ENCODE assay signal across 10 mouse cellular contexts in genomic region chr5:111725195-111725920, GRCm38 (mm10). TPM values are rescaled to one million over a fixed set of nuclear protein-coding genes. Genes with fewer than 3 reads are reported as not detected.
DNase-seq lines count a peak whose midpoint lies in the region; ATAC-seq lines count a peak whose summit lies in the region.
"Had no signal": no experiment of that assay in that cellular context is flagged by ENCODE, and none has a peak within 500 bp of the region (broad histone marks: within the 10 kb centered on the region; RNA-seq: fewer than 3 reads in every experiment).

No protein-coding gene starts in this region.

- DNase-seq in cerebellum, postnatal 36 days, result peak; percentile 5 to 6
- DNase-seq in embryonic facial prominence, embryonic 10.5 days (ENCODE audit: low spot score), result no peak
- peak; percentile 52 for DNase-seq in heart, postnatal 4 days
- DNase-seq in lung, postnatal 14 days, result no peak
- no peak for DNase-seq in thymus, adult 18-20 months

- H3K36me3 ChIP-seq in embryonic facial prominence, embryonic 10.5 days (replicated peaks), result no peaks in the 10 kb centered on the region
- no peaks in the 10 kb centered on the region for H3K36me3 ChIP-seq in limb, embryonic 15.5 days
- no peaks in the 10 kb centered on the region for H3K36me3 ChIP-seq in intestine, embryonic 16.5 days (ENCODE audit: control insufficient read depth, insufficient read depth, low read length)
- H3K36me3 ChIP-seq: liver, embryonic 15.5 days had no signal

- peak overlapping the region; percentile 17 for H3K4me2 ChIP-seq in limb, embryonic 15.5 days
- no peak overlapping the region for H3K4me2 ChIP-seq in intestine, embryonic 16.5 days (ENCODE audit: low read depth, low read length)
- H3K4me2 ChIP-seq: liver, embryonic 15.5 days had no signal

- peaks cover 22% of the 10 kb centered on the region for H3K4me1 ChIP-seq in embryonic facial prominence, embryonic 10.5 days
- peaks cover 26% of the 10 kb centered on the region for H3K4me1 ChIP-seq in limb, embryonic 15.5 days
- 0 out of 2 replicates have a peak, but pooled peaks cover 6% of the 10 kb centered on the region for H3K4me1 ChIP-seq in intestine, embryonic 16.5 days (ENCODE audit: control insufficient read depth, insufficient read depth, low read length)
- H3K4me1 ChIP-seq: liver, embryonic 15.5 days had no signal

- 0 out of 2 replicates have a peak overlapping the region, but pooled peaks have one; percentile 8 for H3K27ac ChIP-seq in embryonic facial prominence, embryonic 10.5 days (replicated peaks)
- peak overlapping the region; percentile 14; the same call in 1 of the 2 replicates for H3K27ac ChIP-seq in limb, embryonic 15.5 days
- no peak overlapping the region for H3K27ac ChIP-seq in intestine, embryonic 16.5 days (ENCODE audit: low read length)
- H3K27ac ChIP-seq: liver, embryonic 15.5 days had no signal

- peaks cover 18% of the 10 kb centered on the region for H3K27me3 ChIP-seq in embryonic facial prominence, embryonic 10.5 days (replicated peaks; ENCODE audit: low read depth, poor library complexity, severe bottlenecking)
- H3K27me3 ChIP-seq in limb, embryonic 15.5 days, result 0 out of 2 replicates have a peak, but pooled peaks cover 11% of the 10 kb centered on the region
- no peaks in the 10 kb centered on the region for H3K27me3 ChIP-seq in intestine, embryonic 16.5 days (replicated peaks; ENCODE audit: control insufficient read depth, insufficient read depth, low read length)
- H3K27me3 ChIP-seq: CH12.LX; liver, embryonic 15.5 days had no signal

- peaks cover 5% of the 10 kb centered on the region for H3K9me3 ChIP-seq in embryonic facial prominence, embryonic 10.5 days
- no peaks in the 10 kb centered on the region for H3K9me3 ChIP-seq in limb, embryonic 15.5 days
- no peaks in the 10 kb centered on the region for H3K9me3 ChIP-seq in intestine, embryonic 16.5 days (ENCODE audit: control insufficient read depth, low read length)
- H3K9me3 ChIP-seq: liver, embryonic 15.5 days had no signal

- 65% methylated on average over 22 of the region's 22 CpGs for WGBS in embryonic facial prominence, embryonic 10.5 days
- WGBS in limb, embryonic 15.5 days, result 26% methylated on average over 22 of the region's 22 CpGs
- WGBS in intestine, embryonic 16.5 days, result 41% methylated on average over 22 of the region's 22 CpGs

- ATAC-seq in cerebellum, adult (ENCODE audit: insufficient number of reproducible peaks, low FRiP score, low TSS enrichment), result no peak
- no peak for ATAC-seq in limb, embryonic 15.5 days (ENCODE audit: insufficient number of reproducible peaks, low FRiP score, low TSS enrichment, low read depth)
- ATAC-seq in intestine, embryonic 16.5 days, result no peak

- no peak overlapping the region for H3K9ac ChIP-seq in limb, embryonic 15.5 days
- no peak overlapping the region for H3K9ac ChIP-seq in intestine, embryonic 16.5 days (ENCODE audit: low read depth, low read length)
- H3K9ac ChIP-seq: liver, embryonic 15.5 days had no signal

- H3K4me3 ChIP-seq in embryonic facial prominence, embryonic 10.5 days, result no peak overlapping the region
- no peak overlapping the region for H3K4me3 ChIP-seq in limb, embryonic 15.5 days
- no peak overlapping the region for H3K4me3 ChIP-seq in intestine, embryonic 16.5 days (ENCODE audit: low read length)
- H3K4me3 ChIP-seq: liver, embryonic 15.5 days had no signal

RNA-seq across cellular contexts. Expression of gene Gm26897, which starts 8.4 kb away (rescaled TPM):
- polyA plus RNA-seq in embryonic facial prominence, embryonic 10.5 days (2016; fragmentation: Nextera tagmentation; extraction: Ambion mirVana), result not detected in 2 replicates
- not detected for total RNA-seq in heart, postnatal 4 days (2021)
- not detected in 2 replicates for polyA plus RNA-seq in limb, embryonic 15.5 days (2015; fragmentation: Nextera tagmentation; extraction: Ambion mirVana)
- polyA plus RNA-seq in intestine, embryonic 16.5 days (2015; fragmentation: Nextera tagmentation; extraction: Ambion mirVana), result not detected in 2 replicates
- total RNA-seq: CH12.LX had no signal
- polyA plus RNA-seq: liver, embryonic 15.5 days had no signal

Comparison
In these comparisons a context has a peak if more than half of its experiments do, and no peak if none do; other contexts are left out.
1. DNase-seq: peak in cerebellum, postnatal 36 days (2 of 2) and heart, postnatal 4 days (single experiment); none in embryonic facial prominence, embryonic 10.5 days (single experiment), lung, postnatal 14 days (single experiment) and thymus, adult 18-20 months (0 of 2).